Mouse (Mus musculus): Measurements from ENCODE around the gene Sirt6. TPM values are rescaled to one million over a fixed set of nuclear protein-coding genes. Genes with fewer than 3 reads are reported as not detected.

Gene Sirt6
- total and polyA plus RNA-seq, 3 experiments: 10.5 to 38.2 TPM; not detected in 1

- no peaks in the 10 kb centered on the region for H3K9me3 ChIP-seq (replicated peaks; ENCODE audit: insufficient read depth, low read length)
- no peaks in the 10 kb centered on the region for H3K27me3 ChIP-seq (ENCODE audit: control insufficient read depth in 1 of 2, insufficient read depth in 2 of 2, low read length in 2 of 2)
- DNase-seq (ENCODE audit: low read depth, low spot score): no peak
- TF ChIP-seq RAD21 (IDR thresholded peaks at IDR 0.05; ENCODE audit: low read depth, low read length): no peak
- no peak for TF ChIP-seq POLR2AphosphoS2 (IDR thresholded peaks at IDR 0.05; ENCODE audit: low read length)
- TF ChIP-seq HCFC1 (IDR thresholded peaks at IDR 0.05; ENCODE audit: low read depth, low read length): no peak
- no peak for TF ChIP-seq TBP (IDR thresholded peaks at IDR 0.05; ENCODE audit: low read depth, low read length)
- no peak for TF ChIP-seq NELFE (IDR thresholded peaks at IDR 0.05; ENCODE audit: low read depth, low read length)
- TF ChIP-seq UBTF (IDR thresholded peaks at IDR 0.05; ENCODE audit: borderline replicate concordance, insufficient read depth, low read depth, low read length): no peak
- no peak for TF ChIP-seq E2F4 (IDR thresholded peaks at IDR 0.05; ENCODE audit: borderline replicate concordance, low read depth, low read length)
- no peak for TF ChIP-seq ELF1 (IDR thresholded peaks at IDR 0.05; ENCODE audit: low read depth, low read length)
- no peak for TF ChIP-seq ZNF384 (IDR thresholded peaks at IDR 0.05; ENCODE audit: low read depth, low read length)
- TF ChIP-seq USF2 (IDR thresholded peaks at IDR 0.05; ENCODE audit: borderline replicate concordance in 1 of 2, insufficient read depth in 1 of 2, low read depth in 1 of 2, low read length in 2 of 2): no peak
- no peak for TF ChIP-seq SIN3A (IDR thresholded peaks at IDR 0.05; ENCODE audit: low read length)
- no peak for TF ChIP-seq ETS1 (IDR thresholded peaks at IDR 0.05; ENCODE audit: low read depth, low read length)
- TF ChIP-seq CHD1 (IDR thresholded peaks at IDR 0.05; ENCODE audit: low read depth, low read length): no peak
- TF ChIP-seq KAT2A (conservative IDR thresholded peaks at IDR 0.05; ENCODE audit: low read depth, low read length): no peak
- TF ChIP-seq NRF1 (IDR thresholded peaks at IDR 0.05; ENCODE audit: insufficient read depth, low read depth, low read length, poor library complexity, severe bottlenecking): no peak
- TF ChIP-seq MEF2A (IDR thresholded peaks at IDR 0.05; ENCODE audit: extremely low read depth, insufficient replicate concordance, low read depth, low read length, poor library complexity, severe bottlenecking): no peak
- TF ChIP-seq POLR2A (IDR thresholded peaks at IDR 0.05; ENCODE audit: control insufficient read depth in 1 of 2, insufficient read depth in 1 of 2, low read depth in 1 of 2, low read length in 2 of 2, poor library complexity in 1 of 2): no peak
- no peak overlapping the region for H3K4me3 ChIP-seq (ENCODE audit: control insufficient read depth in 1 of 2, insufficient read depth in 1 of 2, low read depth in 2 of 2, low read length in 2 of 2)
- no peak overlapping the region for H3K27ac ChIP-seq (ENCODE audit: control insufficient read depth, low read depth, low read length)
- no peaks in the 10 kb centered on the region for H3K79me2 ChIP-seq (ENCODE audit: control insufficient read depth, insufficient read depth, low read length, poor library complexity)
- no peaks in the 10 kb centered on the region for H3K36me3 ChIP-seq (ENCODE audit: control insufficient read depth in 1 of 2, insufficient read depth in 2 of 2, low read length in 2 of 2)
- H3K4me1 ChIP-seq (ENCODE audit: control insufficient read depth in 1 of 2, insufficient read depth in 2 of 2, low read length in 2 of 2): no peaks in the 10 kb centered on the region
- no peak overlapping the region for H3K9ac ChIP-seq (ENCODE audit: control insufficient read depth, low read depth, low read length, poor library complexity, severe bottlenecking)
These were observed 34.4 kb downstream of the Sirt6 start for GRCm38 (mm10) chr10:81593223-81593622.

- H3K9me3 ChIP-seq (replicated peaks; ENCODE audit: insufficient read depth, low read length): no peaks in the 10 kb centered on the region
- H3K27ac ChIP-seq (ENCODE audit: control insufficient read depth, low read depth, low read length): no peak overlapping the region
- no peak overlapping the region for H3K9ac ChIP-seq (ENCODE audit: control insufficient read depth, low read depth, low read length, poor library complexity, severe bottlenecking)
- H3K79me2 ChIP-seq (ENCODE audit: control insufficient read depth, insufficient read depth, low read length, poor library complexity): no peaks in the 10 kb centered on the region
- H3K36me3 ChIP-seq (ENCODE audit: control insufficient read depth in 1 of 2, insufficient read depth in 2 of 2, low read length in 2 of 2): no peaks in the 10 kb centered on the region
- no peak for TF ChIP-seq UBTF (IDR thresholded peaks at IDR 0.05; ENCODE audit: borderline replicate concordance, insufficient read depth, low read depth, low read length)
- TF ChIP-seq POLR2A (IDR thresholded peaks at IDR 0.05; ENCODE audit: control insufficient read depth in 1 of 2, insufficient read depth in 1 of 2, low read depth in 1 of 2, low read length in 2 of 2, poor library complexity in 1 of 2): no peak
- no peak for TF ChIP-seq ZNF384 (IDR thresholded peaks at IDR 0.05; ENCODE audit: low read depth, low read length)
- no peak for TF ChIP-seq POLR2AphosphoS5 (IDR thresholded peaks at IDR 0.05; ENCODE audit: borderline replicate concordance, low read depth, low read length)
- no peak for TF ChIP-seq POLR2AphosphoS2 (IDR thresholded peaks at IDR 0.05; ENCODE audit: low read length)
- TF ChIP-seq ZC3H11A (IDR thresholded peaks at IDR 0.05; ENCODE audit: low read depth, low read length): no peak
- no peak for TF ChIP-seq GATA1 (IDR thresholded peaks at IDR 0.05; ENCODE audit: low read depth, low read length)
- TF ChIP-seq JUND (IDR thresholded peaks at IDR 0.05; ENCODE audit: low read depth, low read length): no peak
- TF ChIP-seq RAD21 (IDR thresholded peaks at IDR 0.05; ENCODE audit: low read depth, low read length): no peak
- TF ChIP-seq SMC3 (IDR thresholded peaks at IDR 0.05; ENCODE audit: low read depth, low read length): no peak
- no peak for TF ChIP-seq E2F4 (IDR thresholded peaks at IDR 0.05; ENCODE audit: borderline replicate concordance, low read depth, low read length)
- no peak for TF ChIP-seq ELF1 (IDR thresholded peaks at IDR 0.05; ENCODE audit: low read depth, low read length)
- TF ChIP-seq MEF2A (IDR thresholded peaks at IDR 0.05; ENCODE audit: extremely low read depth, insufficient replicate concordance, low read depth, low read length, poor library complexity, severe bottlenecking): no peak
- TF ChIP-seq MAZ (IDR thresholded peaks at IDR 0.05; ENCODE audit: low read depth, low read length): no peak
- no peak overlapping the region for H3K4me3 ChIP-seq (ENCODE audit: control insufficient read depth in 1 of 2, insufficient read depth in 1 of 2, low read depth in 2 of 2, low read length in 2 of 2)
- no peak for DNase-seq (ENCODE audit: low read depth, low spot score)
- H3K27me3 ChIP-seq (ENCODE audit: control insufficient read depth in 1 of 2, insufficient read depth in 2 of 2, low read length in 2 of 2): no peaks in the 10 kb centered on the region
- no peaks in the 10 kb centered on the region for H3K4me1 ChIP-seq (ENCODE audit: control insufficient read depth in 1 of 2, insufficient read depth in 2 of 2, low read length in 2 of 2)
These were observed 35.0 kb downstream of the Sirt6 start for GRCm38 (mm10) chr10:81592631-81593030.
